Mouse (Mus musculus) forebrain, embryonic 14.5 days (tissue): ENCODE results near the gene Shroom1. TPM values are rescaled to one million over a fixed set of nuclear protein-coding genes. Genes with fewer than 3 reads are reported as not detected.
A peak's percentile ranks its signal among the peaks of the same experiment; 100 is the strongest.

Experiments used
- ATAC-seq: fragments of 200-750 bp; cut with Nextera tagmentation; 2 replicates; pipeline ENCODE4 v1.8.0; 2017; ENCODE audit warnings: mild to moderate bottlenecking, moderate library complexity
- DNase-seq: peaks from one replicate; pipeline ENCODE4 v3.0.0-alpha.2; 2015; ENCODE audit warnings: low spot score
- H3K27ac ChIP-seq: fragments of 300-500 bp; sonication (generic); 2 replicates; pipeline ENCODE4 v1.5.1; 2014; ENCODE audit warnings: low read depth, mild to moderate bottlenecking, control low read depth, low read length, moderate library complexity
- H3K27me3 ChIP-seq: fragments of 300-500 bp; sonication (generic); replicated peaks from 2 replicates; pipeline ENCODE4 v1.6.1; 2014; ENCODE audit warnings: low read length, control low read depth, mixed read lengths; ENCODE audit not compliant: control insufficient read depth, insufficient read depth
- H3K36me3 ChIP-seq: fragments of 300-500 bp; sonication (generic); 2 replicates; pipeline ENCODE4 v1.6.1; 2014; ENCODE audit warnings: low read length, control low read depth; ENCODE audit not compliant: control insufficient read depth, insufficient read depth
- H3K4me1 ChIP-seq: fragments of 300-500 bp; sonication (generic); 2 replicates; pipeline ENCODE4 v1.6.1; 2014; ENCODE audit warnings: antibody characterized with exemption, low read length, control low read depth; ENCODE audit not compliant: control insufficient read depth, insufficient read depth
- H3K4me2 ChIP-seq: fragments of 300-500 bp; sonication (generic); 2 replicates; pipeline ENCODE4 v1.6.1; 2014; ENCODE audit warnings: mild to moderate bottlenecking, control low read depth, low read length
- H3K4me3 ChIP-seq: fragments of 300-500 bp; sonication (generic); 2 replicates; pipeline ENCODE4 v1.5.1; 2014; ENCODE audit warnings: low read depth, low read length, control low read depth
- H3K9ac ChIP-seq: fragments of 300-500 bp; sonication (generic); 2 replicates; pipeline ENCODE4 v1.6.1; 2014; ENCODE audit warnings: mild to moderate bottlenecking, low read length, control low read depth, moderate library complexity
- H3K9me3 ChIP-seq: fragments of 300-500 bp; sonication (generic); replicated peaks from 2 replicates; pipeline ENCODE4 v1.6.1; 2016; ENCODE audit warnings: low read length, control low read depth, mixed read lengths; ENCODE audit not compliant: control insufficient read depth
- WGBS: fragments of 180-500 bp; shearing (Covaris S2); extraction: QIAGEN DNeasy Blood & Tissue Kit; methylation state at CpG from one replicate; pipeline ENCODE4 v1.1.7; 2014; 5-methylcytosine and 5-hydroxymethylcytosine counted together
- polyA plus RNA-seq: library from polyadenylated mRNA; unstranded; fragments of >200 nt; fragmentation: Nextera tagmentation; extraction: Ambion mirVana; gene quantifications from 2 replicates; pipeline ENCODE4 v1.2.1, GENCODE M21; 2014

Gene Shroom1
- polyA plus RNA-seq, 1 experiment from 2014 or later, result 1.5 TPM

GRCm38 (mm10) chr11:53452396-53452795 is 4.6 kb upstream of the Shroom1 start:
- H3K36me3 ChIP-seq, result no peaks in the 10 kb centered on the region
- ATAC-seq (no peak), DNase-seq (no peak)
- no peak overlapping the region for H3K4me3 ChIP-seq
- H3K27me3 ChIP-seq, result peaks cover 10% of the 10 kb centered on the region
- H3K27ac ChIP-seq, result no peak overlapping the region
- WGBS, result 94% methylated on average over 9 of the region's 9 CpGs
- no peak overlapping the region for H3K9ac ChIP-seq
- no peaks in the 10 kb centered on the region for H3K9me3 ChIP-seq
- H3K4me1 ChIP-seq, result no peaks in the 10 kb centered on the region
- no peak overlapping the region for H3K4me2 ChIP-seq

GRCm38 (mm10) chr11:53453031-53453430 is 4.0 kb upstream of the Shroom1 start:
- no peak overlapping the region for H3K27ac ChIP-seq
- ATAC-seq (no peak), DNase-seq (no peak)
- 86% methylated on average over 5 of the region's 5 CpGs for WGBS
- no peak overlapping the region for H3K4me3 ChIP-seq
- H3K4me2 ChIP-seq, result no peak overlapping the region
- H3K36me3 ChIP-seq, result no peaks in the 10 kb centered on the region
- no peaks in the 10 kb centered on the region for H3K4me1 ChIP-seq
- peaks cover 17% of the 10 kb centered on the region for H3K27me3 ChIP-seq
- no peaks in the 10 kb centered on the region for H3K9me3 ChIP-seq
- H3K9ac ChIP-seq, result no peak overlapping the region

GRCm38 (mm10) chr11:53457372-53457954 is 458 bp downstream of the Shroom1 start:
- H3K9me3 ChIP-seq, result no peaks in the 10 kb centered on the region
- DNase-seq (no peak), ATAC-seq (no peak)
- H3K4me1 ChIP-seq, result no peaks in the 10 kb centered on the region
- H3K27ac ChIP-seq, result no peak overlapping the region
- peak overlapping the region; percentile 58 for H3K9ac ChIP-seq
- H3K4me2 ChIP-seq, result peak overlapping the region; percentile 78
- 5% methylated on average over 29 of the region's 29 CpGs for WGBS
- H3K36me3 ChIP-seq, result no peaks in the 10 kb centered on the region
- H3K4me3 ChIP-seq, result peak overlapping the region; percentile 39
- H3K27me3 ChIP-seq, result peaks cover 33% of the 10 kb centered on the region

- no peak overlapping the region for H3K9ac ChIP-seq
- no peak overlapping the region for H3K4me3 ChIP-seq
- H3K36me3 ChIP-seq, result no peaks in the 10 kb centered on the region
- peaks cover 48% of the 10 kb centered on the region for H3K27me3 ChIP-seq
- no peaks in the 10 kb centered on the region for H3K9me3 ChIP-seq
- no peak overlapping the region for H3K27ac ChIP-seq
- peaks cover 8% of the 10 kb centered on the region for H3K4me1 ChIP-seq
- ATAC-seq (no peak), DNase-seq (no peak)
- no peak overlapping the region for H3K4me2 ChIP-seq
- WGBS, result 67% methylated on average over 3 of the region's 3 CpGs
Measured at GRCm38 (mm10) chr11:53458996-53459395, 2.0 kb downstream of the Shroom1 start.

- no peak for DNase-seq
- peaks cover 60% of the 10 kb centered on the region for H3K27me3 ChIP-seq
- no peak for ATAC-seq
Measured at GRCm38 (mm10) chr11:53460192-53460591, 3.2 kb downstream of the Shroom1 start.

GRCm38 (mm10) chr11:53461727-53462126 is 4.7 kb downstream of the Shroom1 start:
- peaks cover 67% of the 10 kb centered on the region for H3K27me3 ChIP-seq
- no peaks in the 10 kb centered on the region for H3K9me3 ChIP-seq
- H3K36me3 ChIP-seq, result no peaks in the 10 kb centered on the region
- WGBS, result 18% methylated on average over 5 of the region's 5 CpGs
- ATAC-seq (no peak), DNase-seq (no peak)
- no peak overlapping the region for H3K4me3 ChIP-seq
- H3K4me2 ChIP-seq, result no peak overlapping the region
- H3K9ac ChIP-seq, result no peak overlapping the region
- peaks cover 12% of the 10 kb centered on the region for H3K4me1 ChIP-seq
- no peak overlapping the region for H3K27ac ChIP-seq

More at GRCm38 (mm10) chr11:53460192-53460591, 3.2 kb downstream of the Shroom1 start:
- no peaks in the 10 kb centered on the region for H3K9me3 ChIP-seq
- H3K9ac ChIP-seq, result no peak overlapping the region
- peaks cover 8% of the 10 kb centered on the region for H3K4me1 ChIP-seq
- H3K4me3 ChIP-seq, result no peak overlapping the region
- no peaks in the 10 kb centered on the region for H3K36me3 ChIP-seq
- WGBS, result 84% methylated on average over 3 of the region's 3 CpGs
- H3K27ac ChIP-seq, result no peak overlapping the region
- H3K4me2 ChIP-seq, result no peak overlapping the region

GRCm38 (mm10) chr11:53463551-53464424 is 6.8 kb downstream of the Shroom1 start:
- H3K27ac ChIP-seq, result no peak overlapping the region
- peaks cover 14% of the 10 kb centered on the region for H3K4me1 ChIP-seq
- ATAC-seq (no peak), DNase-seq (peak; percentile 51)
- no peaks in the 10 kb centered on the region for H3K36me3 ChIP-seq
- H3K27me3 ChIP-seq, result peaks cover 54% of the 10 kb centered on the region
- peak overlapping the region; percentile 74 for H3K4me2 ChIP-seq
- H3K9me3 ChIP-seq, result no peaks in the 10 kb centered on the region
- H3K9ac ChIP-seq, result peak overlapping the region; percentile 46
- 6% methylated on average over 54 of the region's 55 CpGs for WGBS
- peak overlapping the region; percentile 35 for H3K4me3 ChIP-seq

GRCm38 (mm10) chr11:53466231-53466971 is 9.4 kb downstream of the Shroom1 start:
- WGBS, result 8% methylated on average over 40 of the region's 40 CpGs
- Histone ChIP-seq H3K4me2 (peak overlapping the region; percentile 51), H3K27me3 (peaks cover 51% of the 10 kb centered on the region), H3K9me3 (no peaks in the 10 kb centered on the region), H3K36me3 (no peaks in the 10 kb centered on the region), H3K4me1 (peaks cover 18% of the 10 kb centered on the region), H3K9ac (peak overlapping the region; percentile 48), H3K4me3 (peak overlapping the region; percentile 28), H3K27ac (no peak overlapping the region)
- DNase-seq (peak; percentile 82), ATAC-seq (peak; percentile 54; the same call in 1 of the 2 replicates)
